Mouse (Mus musculus) limb, embryonic 12.5 days (tissue): ENCODE measurements around the gene Adam12. TPM values are rescaled to one million over a fixed set of nuclear protein-coding genes. Genes with fewer than 3 reads are reported as not detected.

Experiments used
- microRNA-seq: library from miRNA; unstranded; fragments of <30 nt; microRNA quantifications from one replicate; pipeline ENCODE4, GENCODE M21; 2017
- polyA plus RNA-seq: library from polyadenylated mRNA; unstranded; fragments of >200 nt; fragmentation: Nextera tagmentation; extraction: Ambion mirVana; gene quantifications from 2 replicates; pipeline ENCODE4 v1.2.1, GENCODE M21; 2016

The Adam12 gene
- polyA plus RNA-seq, 1 experiment from 2014 or later: 4.9 TPM

Small RNA genes within 50 kb of the gene (microRNA-seq; reads per million reads assigned to microRNA genes)
- not detected for gene Gm23631

Other genes with a start within 250 kb of the Adam12 start
- 0.11 and 0.14 TPM in 2 replicates for gene D7Ertd443e, start 153.5 kb upstream of the Adam12 start, polyA plus RNA-seq